Mouse (Mus musculus) thymus, postnatal 36 days (tissue): Measurements from ENCODE around the gene Abhd17c.

Source experiments
- DNase-seq, 2 experiments: peaks; one replicate each; pipeline ENCODE4 v3.0.0; 2022; ENCODE audit warnings: mixed read lengths in 2 of 2

Abhd17c gene

DNA sequence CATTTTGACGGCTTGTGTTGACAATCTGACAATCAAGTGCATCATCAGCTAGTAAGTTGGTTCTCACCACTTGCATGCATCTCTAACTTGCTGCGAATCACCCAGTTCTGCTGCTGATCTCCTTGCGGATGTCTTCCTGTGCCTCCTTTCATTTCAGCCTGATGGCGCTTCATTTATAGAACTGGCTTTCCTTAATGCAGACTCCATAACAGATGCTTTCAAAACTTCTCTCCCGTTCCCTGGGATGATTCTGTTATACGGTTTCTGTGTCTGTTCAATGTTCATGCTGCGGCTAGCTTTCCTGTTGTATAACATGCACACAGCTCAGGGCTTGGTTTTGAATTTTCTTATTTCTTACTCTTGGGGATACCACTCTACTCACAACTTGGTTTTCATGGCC is 91.9 kb downstream of the Abhd17c start:
- DNase-seq, result no peak
